Mouse (Mus musculus): ENCODE data around the gene Ddx56. TPM values are rescaled to one million over a fixed set of nuclear protein-coding genes. Genes with fewer than 3 reads are reported as not detected.

The Ddx56 gene
- 80.5 and 83.0 TPM in 2 replicates for polyA plus RNA-seq (2016; fragmentation: Nextera tagmentation; extraction: Ambion mirVana)

DNA sequence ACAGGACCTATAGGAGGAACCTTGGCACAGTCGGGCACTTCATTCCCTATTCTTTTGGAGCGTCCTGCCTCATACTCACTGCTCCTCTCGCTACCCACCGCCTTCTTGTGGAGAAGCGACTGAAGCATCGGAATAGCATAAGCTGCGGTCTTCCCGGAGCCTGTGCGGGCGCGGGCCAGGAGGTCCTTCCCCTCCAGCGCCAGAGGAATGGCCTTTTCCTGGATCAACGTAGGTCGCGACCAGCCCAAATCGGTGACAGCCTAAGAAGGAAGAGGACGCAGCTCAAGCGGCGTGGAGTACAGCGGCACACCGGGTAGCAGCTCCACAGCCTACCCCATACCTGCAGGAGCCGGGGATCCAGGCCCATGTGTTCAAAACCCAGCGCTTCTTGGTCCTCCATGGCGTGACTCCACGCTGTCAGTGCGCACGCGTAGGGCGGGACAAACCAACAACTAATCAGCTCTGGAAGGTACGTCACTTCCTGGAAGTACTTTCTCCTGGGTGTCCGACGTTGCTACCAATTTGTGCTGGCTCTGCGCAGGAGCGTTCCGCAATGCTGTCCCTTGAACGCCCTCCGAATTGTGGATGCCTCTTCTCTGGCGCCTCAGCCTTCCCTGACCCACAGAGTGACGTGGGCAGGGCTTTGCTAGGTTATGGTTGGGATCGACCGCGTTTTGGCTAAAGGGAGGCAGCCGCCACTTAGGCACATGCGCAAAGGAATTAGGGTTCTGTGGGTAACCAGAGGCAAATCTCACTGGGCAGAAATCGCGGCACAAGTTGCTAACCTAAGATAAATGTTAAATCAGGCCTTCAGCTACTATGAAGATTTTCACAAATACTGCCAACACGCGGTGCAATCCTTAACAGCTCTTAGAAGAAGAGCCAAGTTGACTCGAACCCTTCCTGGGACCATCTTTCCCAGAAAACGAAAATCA is at the start of gene Ddx56:
Ddx56 (minus strand) TSS at position 453 of the 935 bp plus-strand sequence.
- peaks cover 62% of the 10 kb centered on the region for H3K36me3 ChIP-seq
- WGBS: 2% methylated on average over 50 of the region's 50 CpGs
- peak; percentile 96 for ATAC-seq (ENCODE audit: low FRiP score)
- peak within 1 kb of the TSS; percentile 95 for H3K4me2 ChIP-seq (replicated peaks)
- H3K4me3 ChIP-seq: peak within 1 kb of the TSS; percentile 93
- no peaks in the 10 kb centered on the region for H3K9me3 ChIP-seq (replicated peaks)
- peaks cover 17% of the 10 kb centered on the region for H3K4me1 ChIP-seq
- peak within 1 kb of the TSS; percentile 80 for H3K9ac ChIP-seq
- no peaks in the 10 kb centered on the region for H3K27me3 ChIP-seq
- H3K27ac ChIP-seq: peak within 1 kb of the TSS; percentile 94

DNA sequence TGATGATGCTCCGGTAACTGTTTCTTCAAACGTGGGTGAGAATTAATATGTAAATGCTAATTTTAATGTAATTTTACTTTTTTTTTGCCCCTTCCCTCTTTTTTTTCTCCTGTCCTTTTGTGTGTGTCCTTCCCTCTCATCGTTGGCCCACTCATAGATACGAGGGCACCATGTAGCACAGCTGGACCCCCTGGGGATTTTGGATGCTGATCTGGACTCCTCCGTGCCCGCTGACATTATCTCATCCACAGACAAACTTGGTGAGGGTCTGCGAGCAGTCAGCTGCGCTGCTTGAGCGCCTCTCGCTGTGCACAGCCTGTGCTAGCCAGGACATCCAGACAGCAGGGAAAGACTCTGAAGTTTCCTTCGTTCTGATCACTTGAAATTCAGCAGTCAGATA is 49.2 kb upstream of the Ddx56 start:
- no peak overlapping the region for H3K27ac ChIP-seq
- no peaks in the 10 kb centered on the region for H3K27me3 ChIP-seq
- no peak overlapping the region for H3K9ac ChIP-seq
- no peak overlapping the region for H3K4me3 ChIP-seq
- ATAC-seq (ENCODE audit: low FRiP score): no peak
- WGBS: 89% methylated on average over 11 of the region's 11 CpGs
- no peaks in the 10 kb centered on the region for H3K9me3 ChIP-seq (replicated peaks)
- peaks cover 40% of the 10 kb centered on the region for H3K36me3 ChIP-seq
- H3K4me1 ChIP-seq: no peaks in the 10 kb centered on the region
- no peak overlapping the region for H3K4me2 ChIP-seq (replicated peaks)

DNA sequence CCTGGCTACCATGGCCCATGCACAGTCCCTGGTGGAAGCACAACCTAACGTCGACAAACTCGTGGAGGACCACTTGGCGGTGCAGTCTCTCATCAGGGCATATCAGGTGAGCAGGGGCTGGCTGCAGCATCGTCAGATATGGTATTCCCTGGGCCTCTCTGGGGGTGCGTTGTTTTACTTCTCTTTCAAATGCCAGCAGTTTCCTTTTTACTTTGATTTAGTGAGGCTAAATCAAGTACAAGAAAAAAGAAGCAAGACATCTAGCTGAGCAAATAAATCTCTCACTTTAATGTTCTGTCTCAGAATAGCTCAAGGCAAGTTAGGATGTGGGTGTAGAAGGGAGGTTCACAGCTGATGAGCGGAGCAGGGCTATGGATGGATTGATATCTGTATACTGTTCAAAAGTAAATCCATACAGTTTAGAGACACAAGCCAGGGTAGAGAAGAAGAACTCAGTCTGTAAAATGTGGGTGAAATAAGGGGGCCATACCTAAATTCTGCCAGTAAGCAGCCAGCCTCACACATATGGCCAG is 46.4 kb upstream of the Ddx56 start:
- no peak for ATAC-seq (ENCODE audit: low FRiP score)
- H3K36me3 ChIP-seq: peaks cover 42% of the 10 kb centered on the region
- no peak overlapping the region for H3K4me3 ChIP-seq
- no peaks in the 10 kb centered on the region for H3K9me3 ChIP-seq (replicated peaks)
- no peak overlapping the region for H3K27ac ChIP-seq
- WGBS: 87% methylated on average over 7 of the region's 7 CpGs
- no peak overlapping the region for H3K9ac ChIP-seq
- no peaks in the 10 kb centered on the region for H3K27me3 ChIP-seq
- H3K4me2 ChIP-seq (replicated peaks): no peak overlapping the region
- no peaks in the 10 kb centered on the region for H3K4me1 ChIP-seq

- H3K36me3 ChIP-seq: peaks cover 22% of the 10 kb centered on the region
- H3K4me3 ChIP-seq: no peak overlapping the region
- no peaks in the 10 kb centered on the region for H3K4me1 ChIP-seq
- H3K27me3 ChIP-seq: no peaks in the 10 kb centered on the region
- H3K9ac ChIP-seq: no peak overlapping the region
- 93% methylated on average over 4 of the region's 4 CpGs for WGBS
- no peak overlapping the region for H3K4me2 ChIP-seq (replicated peaks)
- no peak overlapping the region for H3K27ac ChIP-seq
- ATAC-seq (ENCODE audit: low FRiP score): no peak
- H3K9me3 ChIP-seq (replicated peaks): no peaks in the 10 kb centered on the region
These were observed 40.6 kb upstream of the Ddx56 start for GRCm38 (mm10) chr11:6308181-6308580.

- no peak for ATAC-seq (ENCODE audit: low FRiP score)
- Histone ChIP-seq H3K9ac (no peak overlapping the region), H3K4me3 (no peak overlapping the region), H3K27me3 (no peaks in the 10 kb centered on the region), H3K4me2 (replicated peaks) (no peak overlapping the region), H3K36me3 (peaks cover 35% of the 10 kb centered on the region), H3K9me3 (replicated peaks) (no peaks in the 10 kb centered on the region), H3K27ac (no peak overlapping the region), H3K4me1 (no peaks in the 10 kb centered on the region)
- WGBS: 92% methylated on average over 1 of the region's 1 CpGs
These were observed 38.4 kb upstream of the Ddx56 start for GRCm38 (mm10) chr11:6305943-6306430.

DNA sequence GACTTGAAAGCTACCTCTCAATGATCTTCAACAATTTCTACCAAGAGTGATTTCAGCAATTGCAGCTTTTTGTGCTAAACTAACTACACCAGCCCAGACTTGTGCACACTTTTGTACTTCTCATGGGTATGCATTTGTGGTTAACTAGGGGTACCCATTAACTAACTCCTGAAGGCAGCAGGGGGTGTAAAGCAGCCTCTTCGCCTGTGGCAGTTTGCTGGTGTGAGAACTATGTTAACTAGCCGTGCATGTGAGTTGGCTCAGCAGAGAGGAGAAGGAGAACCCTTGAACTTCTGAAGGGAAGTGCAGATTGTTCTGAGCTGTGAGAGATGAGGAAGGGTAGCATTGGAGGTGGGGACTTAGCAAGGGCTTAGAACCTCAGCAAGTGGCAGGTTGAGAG is 35.2 kb upstream of the Ddx56 start:
- H3K36me3 ChIP-seq: peaks cover 58% of the 10 kb centered on the region
- H3K27ac ChIP-seq: no peak overlapping the region
- H3K27me3 ChIP-seq: no peaks in the 10 kb centered on the region
- H3K9ac ChIP-seq: no peak overlapping the region
- H3K4me2 ChIP-seq (replicated peaks): no peak overlapping the region
- H3K4me3 ChIP-seq: no peak overlapping the region
- H3K4me1 ChIP-seq: no peaks in the 10 kb centered on the region
- ATAC-seq (ENCODE audit: low FRiP score): no peak
- 91% methylated on average over 2 of the region's 2 CpGs for WGBS
- H3K9me3 ChIP-seq (replicated peaks): no peaks in the 10 kb centered on the region

DNA sequence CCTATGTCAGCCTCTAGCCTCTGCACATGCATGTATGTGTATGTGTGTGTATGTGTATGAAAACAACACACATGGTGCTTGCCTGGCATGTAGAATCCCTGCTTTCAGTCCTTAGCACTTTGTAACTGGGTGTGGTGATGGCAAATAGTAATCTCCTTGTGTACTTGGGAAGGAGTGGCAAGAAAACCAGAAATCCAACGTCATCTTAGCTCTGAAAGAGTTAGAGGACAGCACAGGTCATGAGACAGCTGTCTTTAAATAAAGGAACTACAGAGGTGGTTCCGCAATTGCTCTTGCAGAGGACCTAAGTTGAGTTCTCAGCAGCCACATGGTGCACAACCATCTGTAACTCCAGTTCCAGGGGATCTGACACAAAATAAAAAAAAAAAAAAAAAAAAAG is 31.9 kb upstream of the Ddx56 start:
- Histone ChIP-seq H3K4me3 (no peak overlapping the region), H3K4me2 (replicated peaks) (no peak overlapping the region), H3K9me3 (replicated peaks) (no peaks in the 10 kb centered on the region), H3K4me1 (no peaks in the 10 kb centered on the region), H3K27ac (no peak overlapping the region), H3K27me3 (no peaks in the 10 kb centered on the region), H3K9ac (no peak overlapping the region), H3K36me3 (peaks cover 59% of the 10 kb centered on the region)
- ATAC-seq (ENCODE audit: low FRiP score): no peak
- 92% methylated on average over 2 of the region's 2 CpGs for WGBS

- H3K27me3 ChIP-seq: no peaks in the 10 kb centered on the region
- H3K4me2 ChIP-seq (replicated peaks): no peak overlapping the region
- H3K36me3 ChIP-seq: peaks cover 40% of the 10 kb centered on the region
- H3K9me3 ChIP-seq (replicated peaks): no peaks in the 10 kb centered on the region
- H3K27ac ChIP-seq: no peak overlapping the region
- H3K4me1 ChIP-seq: peaks cover 7% of the 10 kb centered on the region
- no peak overlapping the region for H3K9ac ChIP-seq
- no peak for ATAC-seq (ENCODE audit: low FRiP score)
- no peak overlapping the region for H3K4me3 ChIP-seq
These were observed 28.5 kb upstream of the Ddx56 start for GRCm38 (mm10) chr11:6296077-6296476.

DNA sequence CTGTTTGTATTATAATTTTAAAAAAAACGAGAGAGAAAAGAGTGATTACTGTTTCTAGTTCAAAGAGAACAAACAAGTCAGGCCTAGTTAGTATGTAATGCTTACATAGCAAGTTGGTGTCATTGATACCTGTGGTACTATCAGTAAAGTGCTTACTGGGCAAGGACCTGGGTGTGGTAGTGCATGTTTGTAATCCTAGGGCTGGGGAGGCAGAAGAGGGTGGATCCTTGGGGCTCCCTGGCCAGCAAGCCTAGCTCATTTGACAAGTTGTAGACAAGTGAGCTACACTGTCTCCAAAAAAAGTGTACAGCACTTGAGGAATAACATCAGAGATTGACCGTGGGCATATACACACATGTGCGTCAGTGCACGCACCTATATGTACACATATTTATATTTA is 27.1 kb upstream of the Ddx56 start:
- Histone ChIP-seq H3K4me1 (peaks cover 10% of the 10 kb centered on the region), H3K36me3 (peaks cover 27% of the 10 kb centered on the region), H3K27me3 (no peaks in the 10 kb centered on the region), H3K4me2 (replicated peaks) (no peak overlapping the region), H3K9ac (no peak overlapping the region), H3K4me3 (no peak overlapping the region), H3K9me3 (replicated peaks) (no peaks in the 10 kb centered on the region), H3K27ac (no peak overlapping the region)
- 90% methylated on average over 4 of the region's 4 CpGs for WGBS
- ATAC-seq (ENCODE audit: low FRiP score): no peak

DNA sequence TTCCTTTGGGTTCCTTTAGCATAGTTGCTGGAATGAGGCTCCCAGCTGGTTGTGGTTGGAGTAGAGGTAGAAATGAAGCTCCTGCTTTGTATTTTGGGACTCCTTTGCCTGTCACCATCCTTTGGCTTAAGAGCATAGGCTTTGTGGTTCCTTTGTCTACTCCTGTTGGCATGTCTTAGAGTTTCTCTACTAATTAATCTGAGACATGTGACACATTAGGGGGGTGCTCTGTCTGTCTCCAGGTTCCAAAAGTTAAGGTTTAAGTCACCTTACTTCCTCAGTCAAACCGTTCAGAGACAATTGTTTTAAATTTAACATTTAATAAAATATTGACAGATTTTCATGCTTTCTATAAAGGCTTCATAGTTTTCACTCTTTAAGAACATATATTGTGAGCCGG is 26.0 kb upstream of the Ddx56 start:
- H3K4me3 ChIP-seq: no peak overlapping the region
- no peak overlapping the region for H3K4me2 ChIP-seq (replicated peaks)
- H3K27ac ChIP-seq: no peak overlapping the region
- H3K36me3 ChIP-seq: peaks cover 18% of the 10 kb centered on the region
- H3K9ac ChIP-seq: no peak overlapping the region
- no peaks in the 10 kb centered on the region for H3K9me3 ChIP-seq (replicated peaks)
- no peaks in the 10 kb centered on the region for H3K27me3 ChIP-seq
- peaks cover 10% of the 10 kb centered on the region for H3K4me1 ChIP-seq
- ATAC-seq (ENCODE audit: low FRiP score): no peak
- WGBS: 96% methylated on average over 2 of the region's 2 CpGs

DNA sequence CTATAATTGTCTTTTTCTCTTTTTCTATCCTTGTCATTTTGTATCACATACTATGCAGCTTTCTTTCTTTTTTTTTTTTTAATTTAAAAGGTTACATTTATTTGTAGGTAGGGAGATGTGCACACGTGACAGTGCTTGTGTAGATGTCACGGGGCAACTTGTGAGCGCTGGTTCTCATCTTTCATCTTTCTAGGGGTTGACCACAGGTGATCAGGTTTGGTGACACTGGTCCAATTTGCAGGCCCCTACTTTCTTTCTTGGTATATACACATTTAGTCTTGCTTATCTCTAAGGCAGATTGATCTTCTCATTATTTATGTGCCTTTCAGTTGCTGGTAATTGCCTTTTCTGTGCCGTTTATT is 25.4 kb upstream of the Ddx56 start:
- H3K36me3 ChIP-seq: peaks cover 12% of the 10 kb centered on the region
- peak overlapping the region; percentile 83 for H3K4me3 ChIP-seq
- peaks cover 10% of the 10 kb centered on the region for H3K4me1 ChIP-seq
- 97% methylated on average over 4 of the region's 4 CpGs for WGBS
- no peak overlapping the region for H3K9ac ChIP-seq
- no peak overlapping the region for H3K27ac ChIP-seq
- H3K4me2 ChIP-seq (replicated peaks): peak overlapping the region; percentile 85
- ATAC-seq (ENCODE audit: low FRiP score): no peak
- no peaks in the 10 kb centered on the region for H3K9me3 ChIP-seq (replicated peaks)
- no peaks in the 10 kb centered on the region for H3K27me3 ChIP-seq

GRCm38 (mm10) chr11:6292116-6292987 is 24.8 kb upstream of the Ddx56 start:
- Histone ChIP-seq H3K4me2 (replicated peaks) (peak overlapping the region; percentile 85), H3K9me3 (replicated peaks) (no peaks in the 10 kb centered on the region), H3K36me3 (peaks cover 6% of the 10 kb centered on the region; the same call in 1 of the 2 replicates), H3K27me3 (no peaks in the 10 kb centered on the region), H3K27ac (peak overlapping the region; percentile 89), H3K4me1 (peaks cover 10% of the 10 kb centered on the region), H3K4me3 (peak overlapping the region; percentile 83), H3K9ac (peak overlapping the region; percentile 74)
- 18% methylated on average over 33 of the region's 33 CpGs for whole genome bisulfite sequencing
- no peak; the same call in 1 of the 2 replicates for ATAC-seq (ENCODE audit: low FRiP score)
